Mouse (Mus musculus) stomach, postnatal 0 days (tissue): Measurements from ENCODE around the gene Prss48. TPM values are rescaled to one million over a fixed set of nuclear protein-coding genes. Genes with fewer than 3 reads are reported as not detected.

Source experiments
- ATAC-seq: fragments of 200-750 bp; cut with Nextera tagmentation; 2 replicates; pipeline ENCODE4 v1.8.0; 2017; ENCODE audit not compliant: low FRiP score, low TSS enrichment
- DNase-seq: peaks from one replicate; pipeline ENCODE4 v3.0.0-alpha.2; 2016; ENCODE audit warnings: low spot score
- H3K27ac ChIP-seq: fragments of 300-500 bp; sonication (generic); replicated peaks from 2 replicates; pipeline ENCODE4 v1.5.1; 2014; ENCODE audit warnings: mild to moderate bottlenecking, control low read depth
- H3K27me3 ChIP-seq: fragments of 300-500 bp; sonication (generic); 2 replicates; pipeline ENCODE4 v1.6.1; 2014; ENCODE audit warnings: low read length; ENCODE audit not compliant: control insufficient read depth, insufficient read depth
- H3K36me3 ChIP-seq: fragments of 300-500 bp; sonication (generic); 2 replicates; pipeline ENCODE4 v1.6.1; 2014; ENCODE audit warnings: low read length, mixed read lengths; ENCODE audit not compliant: control insufficient read depth, insufficient read depth
- H3K4me1 ChIP-seq: fragments of 300-500 bp; sonication (generic); replicated peaks from 2 replicates; pipeline ENCODE4 v1.6.1; 2014; ENCODE audit warnings: antibody characterized with exemption; ENCODE audit not compliant: control insufficient read depth, insufficient read depth
- H3K4me2 ChIP-seq: fragments of 300-500 bp; sonication (generic); replicated peaks from 2 replicates; pipeline ENCODE4 v1.6.1; 2014; ENCODE audit warnings: low read depth, mild to moderate bottlenecking, control low read depth, moderate library complexity
- H3K4me3 ChIP-seq: fragments of 300-500 bp; sonication (generic); 2 replicates; pipeline ENCODE4 v1.5.1; 2014; ENCODE audit warnings: low read depth, low read length, control low read depth
- H3K9ac ChIP-seq: fragments of 300-500 bp; sonication (generic); 2 replicates; pipeline ENCODE4 v1.6.1; 2014; ENCODE audit warnings: mild to moderate bottlenecking, low read length, control low read depth, mixed read lengths
- H3K9me3 ChIP-seq: fragments of 300-500 bp; sonication (generic); 2 replicates; pipeline ENCODE4 v1.6.1; 2016; ENCODE audit warnings: low read length; ENCODE audit not compliant: control insufficient read depth
- CTCF ChIP-seq: IDR thresholded peaks from 2 replicates; pipeline ENCODE4 v1.5.1; 2016; ENCODE audit warnings: antibody characterized with exemption, low read depth, mild to moderate bottlenecking, moderate library complexity
- EP300 ChIP-seq: optimal IDR thresholded peaks from 2 replicates; pipeline ENCODE3; 2016; ENCODE audit warnings: antibody characterized with exemption
- WGBS: fragments of 180-500 bp; shearing (Covaris S2); extraction: QIAGEN DNeasy Blood & Tissue Kit; methylation state at CpG from one replicate; pipeline ENCODE4 v1.1.7; 2014; 5-methylcytosine and 5-hydroxymethylcytosine counted together
- polyA plus RNA-seq: library from polyadenylated mRNA; unstranded; fragments of >200 nt; fragmentation: Nextera tagmentation; extraction: Ambion mirVana; gene quantifications from 2 replicates; pipeline ENCODE4 v1.2.1, GENCODE M21; 2015

Gene Prss48
- polyA plus RNA-seq, 1 experiment from 2014 or later: not detected

GRCm38 (mm10) chr3:85969040-85969439, 33.3 kb downstream of the Prss48 start:
- no peaks in the 10 kb centered on the region for H3K9me3 ChIP-seq
- no peaks in the 10 kb centered on the region for H3K36me3 ChIP-seq
- H3K4me1 ChIP-seq: no peaks in the 10 kb centered on the region
- H3K27me3 ChIP-seq: no peaks in the 10 kb centered on the region
- no peak overlapping the region for H3K27ac ChIP-seq
- 83% methylated on average over 8 of the region's 8 CpGs for WGBS
- DNase-seq (no peak), ATAC-seq (no peak)
- H3K4me3 ChIP-seq: no peak overlapping the region
- TF ChIP-seq EP300: no peak
- no peak for TF ChIP-seq CTCF
- no peak overlapping the region for H3K9ac ChIP-seq
- H3K4me2 ChIP-seq: no peak overlapping the region

GRCm38 (mm10) chr3:85965479-85965878, 36.8 kb downstream of the Prss48 start:
- ATAC-seq (no peak), DNase-seq (no peak)
- H3K9ac ChIP-seq: no peak overlapping the region
- TF ChIP-seq EP300: no peak
- TF ChIP-seq CTCF: no peak
- no peaks in the 10 kb centered on the region for H3K9me3 ChIP-seq
- H3K27me3 ChIP-seq: no peaks in the 10 kb centered on the region
- H3K27ac ChIP-seq: no peak overlapping the region
- no peaks in the 10 kb centered on the region for H3K4me1 ChIP-seq
- H3K36me3 ChIP-seq: no peaks in the 10 kb centered on the region
- H3K4me3 ChIP-seq: no peak overlapping the region
- 76% methylated on average over 4 of the region's 4 CpGs for WGBS
- H3K4me2 ChIP-seq: no peak overlapping the region

DNA sequence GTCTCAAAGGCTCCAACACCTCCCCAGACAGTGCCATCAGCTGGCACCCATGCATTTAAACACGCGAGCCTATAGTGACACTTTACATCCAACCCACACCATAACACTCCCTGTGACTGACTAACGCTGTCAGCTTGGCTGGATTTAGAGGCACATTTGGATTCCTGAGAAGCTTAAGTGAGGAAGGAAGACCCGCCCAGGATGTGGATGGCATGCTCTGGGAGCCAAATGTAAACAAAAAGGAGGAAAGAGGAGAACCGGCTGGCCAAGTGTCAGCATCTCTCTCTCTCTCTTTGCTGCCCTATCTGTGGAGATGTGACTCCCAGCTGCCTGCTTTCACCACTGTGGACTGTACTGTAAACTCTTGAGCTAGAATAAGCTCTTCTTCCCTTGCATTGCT, 41.2 kb downstream of the Prss48 start:
- 0 out of 2 replicates have a peak, but pooled peaks have one; percentile 2 for TF ChIP-seq CTCF
- TF ChIP-seq EP300: no peak
- Histone ChIP-seq H3K4me3 (no peak overlapping the region), H3K4me1 (no peaks in the 10 kb centered on the region), H3K9me3 (no peaks in the 10 kb centered on the region), H3K36me3 (no peaks in the 10 kb centered on the region), H3K4me2 (no peak overlapping the region), H3K9ac (no peak overlapping the region), H3K27ac (0 out of 2 replicates have a peak overlapping the region, but pooled peaks have one; percentile 35), H3K27me3 (no peaks in the 10 kb centered on the region)
- 8% methylated on average over 5 of the region's 5 CpGs for WGBS
- DNase-seq: no peak
- peak; percentile 45; the same call in 1 of the 2 replicates for ATAC-seq

DNA sequence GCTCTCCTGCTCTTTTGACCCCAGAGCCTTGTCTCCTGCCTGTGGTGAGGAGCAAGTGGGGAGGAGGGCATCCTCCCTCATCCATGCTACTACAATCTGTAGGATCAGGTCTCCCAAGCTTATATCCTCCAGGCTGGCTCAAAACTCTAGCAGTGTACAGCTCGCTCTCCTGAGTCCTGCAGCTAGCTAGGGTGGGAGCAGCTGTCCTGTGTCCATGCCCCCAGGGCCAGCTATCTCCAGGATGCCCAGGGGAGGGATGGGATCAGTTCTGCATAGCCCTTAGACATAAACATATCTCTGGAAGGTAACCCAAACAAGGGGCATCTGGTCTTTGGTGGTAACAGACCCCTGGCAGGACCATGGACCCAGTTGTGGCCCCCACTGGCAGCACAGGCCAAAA, 42.6 kb downstream of the Prss48 start:
- H3K4me1 ChIP-seq: no peaks in the 10 kb centered on the region
- no peak overlapping the region for H3K4me3 ChIP-seq
- no peaks in the 10 kb centered on the region for H3K27me3 ChIP-seq
- TF ChIP-seq EP300 (no peak), CTCF (no peak)
- H3K4me2 ChIP-seq: no peak overlapping the region
- no peak overlapping the region for H3K9ac ChIP-seq
- no peak for DNase-seq
- no peaks in the 10 kb centered on the region for H3K9me3 ChIP-seq
- no peak for ATAC-seq
- no peak overlapping the region for H3K27ac ChIP-seq
- WGBS: 100% methylated on average over 1 of the region's 1 CpGs
- H3K36me3 ChIP-seq: no peaks in the 10 kb centered on the region

GRCm38 (mm10) chr3:85955704-85956103, 46.6 kb downstream of the Prss48 start:
- H3K4me2 ChIP-seq: no peak overlapping the region
- ATAC-seq (peak; percentile 73), DNase-seq (no peak)
- H3K9ac ChIP-seq: no peak overlapping the region
- H3K36me3 ChIP-seq: no peaks in the 10 kb centered on the region
- no peaks in the 10 kb centered on the region for H3K27me3 ChIP-seq
- H3K4me1 ChIP-seq: no peaks in the 10 kb centered on the region
- H3K9me3 ChIP-seq: no peaks in the 10 kb centered on the region
- WGBS: 85% methylated on average over 5 of the region's 5 CpGs
- no peak overlapping the region for H3K4me3 ChIP-seq
- TF ChIP-seq CTCF (no peak), EP300 (no peak)
- H3K27ac ChIP-seq: no peak overlapping the region

GRCm38 (mm10) chr3:85955269-85955668, 47.0 kb downstream of the Prss48 start:
- H3K4me3 ChIP-seq: no peak overlapping the region
- ATAC-seq: no peak
- no peak overlapping the region for H3K4me2 ChIP-seq
- H3K9ac ChIP-seq: no peak overlapping the region
- H3K27ac ChIP-seq: no peak overlapping the region
- no peak for DNase-seq
- TF ChIP-seq CTCF: no peak
- no peak for TF ChIP-seq EP300
- no peaks in the 10 kb centered on the region for H3K9me3 ChIP-seq
- WGBS: 74% methylated on average over 9 of the region's 9 CpGs
- H3K27me3 ChIP-seq: no peaks in the 10 kb centered on the region
- H3K4me1 ChIP-seq: no peaks in the 10 kb centered on the region
- H3K36me3 ChIP-seq: no peaks in the 10 kb centered on the region
